Mouse (Mus musculus): ENCODE measurements at regions not wholly inside any gene's neighbourhood (a gene's known extent, or its start where the extent isn't known, plus 50 kb on each side); places are given as distances from the start of the nearest gene placed in this dataset.

DNA sequence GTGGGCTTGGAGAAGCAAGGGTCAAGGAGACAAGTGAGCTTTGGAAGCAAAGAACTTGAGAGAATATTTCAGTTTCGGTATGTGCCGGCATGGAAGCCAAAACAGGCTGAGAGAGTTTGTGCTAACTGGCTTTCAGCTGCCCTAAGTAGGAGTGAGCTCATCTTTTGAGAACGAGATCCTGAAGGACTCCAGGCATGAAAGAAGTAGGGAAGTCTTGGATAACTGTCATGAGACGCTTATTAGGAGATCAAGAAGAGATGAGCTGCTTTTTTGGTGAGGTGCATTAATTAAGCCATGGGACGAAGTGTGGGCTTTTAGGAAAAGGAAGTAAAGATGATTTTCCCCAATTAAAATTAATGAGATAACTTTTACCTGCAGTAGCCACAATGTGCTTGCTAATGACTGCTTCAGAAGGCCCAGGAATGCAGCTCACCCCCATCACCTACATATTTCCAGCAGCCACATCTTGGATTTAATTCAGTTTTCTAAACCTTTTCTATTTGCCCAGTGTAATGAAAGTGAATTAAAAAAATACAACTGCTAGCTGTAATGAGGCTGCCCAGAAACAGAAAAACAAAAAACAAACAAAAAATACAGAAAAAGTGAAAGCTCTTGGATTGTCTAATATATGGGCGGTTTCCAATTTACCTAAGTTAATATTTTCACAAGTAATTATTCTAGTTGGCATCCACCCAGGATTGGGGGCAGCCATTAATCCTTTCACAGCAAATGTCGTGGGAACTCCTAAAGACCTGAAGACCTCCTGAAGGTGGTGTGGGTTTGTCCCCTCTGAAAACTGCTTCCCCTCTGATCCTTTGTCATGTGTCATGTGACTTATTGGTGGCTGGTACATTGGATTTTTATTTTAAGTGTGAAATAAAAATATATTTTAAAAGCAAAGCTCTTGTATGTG, 204.7 kb upstream of the Slc39a10 start:
- TF ChIP-seq POLR2A (IDR thresholded peaks at IDR 0.05; ENCODE audit: extremely low read depth, insufficient read depth, low read length) (no peak), CTCF (IDR thresholded peaks at IDR 0.05; ENCODE audit: extremely low read depth, insufficient read depth, low read length) (no peak)
